Mouse (Mus musculus): ENCODE measurements around the gene Gm9964. TPM values are rescaled to one million over a fixed set of nuclear protein-coding genes. Genes with fewer than 3 reads are reported as not detected.
A peak's percentile ranks its signal among the peaks of the same experiment; 100 is the strongest.
"Not testable (repeated sequence)": the region's sequence is repeated elsewhere in the genome, so short reads cannot be mapped to it uniquely, and the experiment has no call there.

Gm9964 gene
- polyA plus RNA-seq, 1 experiment, result not detected

- DNase-seq (ENCODE audit: extremely low spot score in 1 of 2, low spot score in 1 of 2), result no peak
Measured at GRCm38 (mm10) chr11:79303109-79303508, 6.4 kb upstream of the Gm9964 start.

DNA sequence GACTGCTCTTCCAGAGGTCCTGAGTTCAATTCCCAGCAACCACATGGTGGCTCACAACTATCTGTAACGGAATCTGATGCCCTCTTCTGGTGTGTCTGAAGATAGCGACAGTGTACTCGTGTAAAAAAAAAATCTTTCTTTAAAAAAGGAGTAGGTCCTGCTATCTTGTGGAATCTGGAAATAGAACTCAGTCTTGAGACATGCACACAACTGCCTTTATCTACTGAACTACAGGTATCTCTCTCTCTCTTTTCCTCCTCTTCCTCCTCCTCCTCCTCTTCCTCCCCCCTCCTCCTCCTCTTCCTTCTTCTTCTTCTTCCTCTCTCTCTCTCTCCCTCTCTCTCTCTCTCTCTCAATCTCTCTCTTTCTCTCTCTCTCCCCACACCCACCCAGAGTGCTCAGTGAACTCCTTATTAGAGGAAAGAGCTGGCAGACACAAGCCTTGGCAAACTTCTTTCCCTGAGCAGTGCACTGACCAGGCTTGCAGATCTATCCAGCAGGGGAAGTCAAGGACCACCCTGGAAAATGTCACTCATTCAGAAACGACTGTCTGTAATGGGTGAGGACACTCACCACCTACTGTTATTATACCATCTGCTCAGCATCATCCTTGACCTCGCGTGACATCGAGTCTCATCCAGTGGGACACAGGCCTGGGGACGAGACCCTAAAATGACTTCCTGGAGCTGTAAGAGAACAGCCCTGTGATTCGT lies 3.2 kb upstream of the Gm9964 start:
- no peak for DNase-seq (ENCODE audit: extremely low spot score in 1 of 2, low spot score in 1 of 2)

DNA sequence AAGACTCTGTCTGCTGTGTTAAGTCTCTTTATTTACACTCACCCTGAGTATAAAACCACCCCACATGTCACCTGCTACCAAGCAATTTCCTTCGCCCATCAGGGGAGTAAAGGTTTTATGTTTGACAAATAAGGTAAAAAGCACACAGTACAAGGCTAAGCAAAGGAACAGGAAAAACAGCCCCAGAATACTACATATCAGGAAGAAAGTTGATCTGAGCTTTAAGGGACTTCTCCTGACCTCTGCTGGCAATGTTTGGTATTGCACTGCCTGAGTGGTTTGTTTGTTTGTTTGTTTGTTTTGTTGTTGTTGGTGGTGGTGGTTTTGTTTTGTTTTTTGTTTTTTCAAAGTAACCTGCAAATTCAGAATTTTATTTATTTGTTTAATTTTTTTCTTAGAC lies 539 bp downstream of the Gm9964 start:
- DNase-seq (ENCODE audit: extremely low spot score in 1 of 2, low spot score in 1 of 2), result peak in 1 of 2 experiments; percentile 69

DNA sequence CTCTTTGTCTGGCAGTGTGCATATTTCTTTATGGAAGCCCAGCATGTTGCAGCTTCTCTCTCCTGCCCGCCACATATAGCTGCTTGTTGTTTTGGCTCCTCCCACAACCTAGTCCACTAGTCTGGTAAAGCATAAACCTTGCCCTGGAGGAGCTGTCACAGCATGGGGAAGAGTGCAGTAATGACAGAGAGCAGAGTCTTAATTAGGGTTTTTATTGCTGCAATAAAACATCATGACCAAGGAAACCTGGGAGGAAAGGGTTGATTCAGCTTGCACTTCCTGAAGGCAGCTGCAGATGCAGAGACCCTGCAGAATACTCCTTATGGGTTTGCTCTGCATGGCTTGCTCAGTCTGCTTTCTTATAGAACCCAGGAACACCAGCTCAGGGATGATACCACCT lies 2.7 kb downstream of the Gm9964 start:
- DNase-seq (ENCODE audit: extremely low spot score in 1 of 2, low spot score in 1 of 2), result no peak

- DNase-seq (ENCODE audit: extremely low spot score in 1 of 2, low spot score in 1 of 2), result no peak
Measured at GRCm38 (mm10) chr11:79293025-79293424, 3.7 kb downstream of the Gm9964 start.

- no peak for DNase-seq (ENCODE audit: extremely low spot score in 1 of 2, low spot score in 1 of 2)
Measured at GRCm38 (mm10) chr11:79292130-79292529, 4.6 kb downstream of the Gm9964 start.

GRCm38 (mm10) chr11:79291651-79292050 lies 5.1 kb downstream of the Gm9964 start:
- no peak for DNase-seq (ENCODE audit: extremely low spot score in 1 of 2, low spot score in 1 of 2)

DNA sequence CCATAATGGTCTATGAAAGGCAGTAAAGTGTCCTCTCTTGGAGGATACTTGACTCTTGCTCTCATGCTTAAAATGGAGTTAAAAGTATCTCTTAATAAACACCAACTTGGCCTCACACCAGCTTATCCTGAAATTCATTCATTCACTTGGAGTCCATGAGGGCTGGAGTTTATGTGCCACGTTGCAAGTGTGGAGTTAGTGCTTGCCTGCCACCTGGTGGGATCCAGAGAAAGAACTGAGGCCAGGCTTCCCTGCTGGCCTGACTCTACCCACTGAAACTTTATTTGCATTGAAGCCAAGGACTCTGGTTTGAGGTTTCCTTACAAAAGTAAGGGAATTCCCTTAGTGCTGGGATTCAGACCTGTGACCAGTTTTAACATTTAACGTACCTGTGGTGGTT lies 6.2 kb downstream of the Gm9964 start:
- DNase-seq (ENCODE audit: extremely low spot score in 1 of 2, low spot score in 1 of 2), result peak in 1 of 2 experiments; percentile 48

- no peak for DNase-seq (ENCODE audit: extremely low spot score in 1 of 2, low spot score in 1 of 2)
Measured at GRCm38 (mm10) chr11:79288913-79289640, 7.6 kb downstream of the Gm9964 start.

- no peak for DNase-seq (ENCODE audit: extremely low spot score in 1 of 2, low spot score in 1 of 2)
Measured at GRCm38 (mm10) chr11:79288278-79288843, 8.3 kb downstream of the Gm9964 start.

DNA sequence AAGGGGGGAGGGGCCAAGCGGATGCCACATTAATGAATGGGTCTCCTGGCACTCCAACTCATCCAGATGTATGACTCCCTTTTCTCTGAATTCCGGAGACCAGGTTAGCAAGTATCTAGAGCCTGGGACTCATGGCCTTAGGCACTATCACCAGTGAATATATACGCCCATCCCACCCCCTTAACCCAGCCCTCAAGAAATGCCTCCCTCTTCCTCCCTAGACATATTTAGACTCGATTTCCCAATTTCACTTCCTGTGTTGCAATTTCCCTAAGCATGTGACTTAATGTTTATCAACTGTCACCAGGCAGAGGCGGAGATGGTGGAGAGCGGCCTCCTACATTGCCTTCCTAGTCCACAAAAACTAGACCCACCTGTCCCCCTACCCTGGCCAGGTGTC lies 9.3 kb downstream of the Gm9964 start:
- DNase-seq (ENCODE audit: extremely low spot score in 1 of 2, low spot score in 1 of 2), result no peak

DNA sequence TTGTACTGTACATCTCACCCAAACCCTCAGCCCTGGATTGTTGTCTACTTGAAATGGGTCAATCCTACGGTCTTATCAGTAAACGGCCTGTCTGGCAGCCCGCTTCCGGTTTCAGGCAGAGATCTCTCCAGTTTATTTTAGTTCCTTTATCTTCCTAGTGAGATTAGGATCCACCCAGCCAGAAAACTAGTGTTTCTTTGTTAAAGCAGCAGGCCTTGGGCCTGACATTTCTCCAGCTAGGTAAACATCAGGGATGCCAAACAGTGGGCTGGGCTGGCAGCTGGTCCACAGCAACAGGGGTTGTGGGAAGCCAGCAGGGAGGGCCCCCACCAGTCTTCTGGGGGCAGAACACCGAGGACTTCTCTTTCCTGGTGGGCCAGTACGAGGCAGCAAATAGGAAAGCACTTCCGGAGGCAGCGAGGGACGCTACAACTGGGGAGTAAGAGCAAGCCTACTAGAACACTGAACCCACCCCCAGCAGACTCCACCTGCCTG lies 10.4 kb downstream of the Gm9964 start:
- DNase-seq (ENCODE audit: extremely low spot score in 1 of 2, low spot score in 1 of 2), result no peak

DNA sequence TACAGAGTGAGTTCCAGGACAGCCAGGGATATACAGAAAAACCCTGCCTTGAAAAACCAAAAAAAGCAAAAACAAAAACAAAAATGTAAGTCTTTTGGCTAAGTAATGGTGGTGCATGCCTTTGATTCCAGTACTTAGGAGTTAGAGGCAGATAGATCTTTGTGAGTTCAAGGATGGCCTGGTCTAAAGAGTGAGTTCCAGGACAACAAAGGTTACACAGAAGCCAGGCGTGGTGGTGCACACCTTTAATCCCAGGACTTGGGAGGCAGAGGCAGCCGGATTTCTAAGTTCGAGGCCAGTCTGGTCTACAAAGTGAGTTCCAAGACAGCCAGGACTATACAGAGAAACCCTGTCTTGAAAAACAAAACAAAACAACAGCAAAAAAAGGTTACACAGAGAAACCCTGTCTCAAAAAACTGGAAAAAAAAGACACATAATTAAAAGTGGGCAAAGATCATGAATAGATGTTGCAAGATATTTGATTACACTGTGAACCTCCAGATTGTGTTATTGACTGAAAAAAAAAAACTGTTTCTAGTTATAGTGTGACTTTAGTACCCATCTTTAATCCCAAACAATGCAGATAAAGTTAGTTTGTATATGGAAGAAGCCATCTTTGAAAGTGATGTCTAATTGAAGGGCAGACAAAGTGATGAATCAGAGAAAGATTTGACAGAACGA lies 13.2 kb downstream of the Gm9964 start:
- DNase-seq (ENCODE audit: extremely low spot score in 1 of 2, low spot score in 1 of 2), result no peak

- DNase-seq (ENCODE audit: extremely low spot score in 1 of 2, low spot score in 1 of 2), result no peak
Measured at GRCm38 (mm10) chr11:79281396-79281795, 15.3 kb downstream of the Gm9964 start.

DNA sequence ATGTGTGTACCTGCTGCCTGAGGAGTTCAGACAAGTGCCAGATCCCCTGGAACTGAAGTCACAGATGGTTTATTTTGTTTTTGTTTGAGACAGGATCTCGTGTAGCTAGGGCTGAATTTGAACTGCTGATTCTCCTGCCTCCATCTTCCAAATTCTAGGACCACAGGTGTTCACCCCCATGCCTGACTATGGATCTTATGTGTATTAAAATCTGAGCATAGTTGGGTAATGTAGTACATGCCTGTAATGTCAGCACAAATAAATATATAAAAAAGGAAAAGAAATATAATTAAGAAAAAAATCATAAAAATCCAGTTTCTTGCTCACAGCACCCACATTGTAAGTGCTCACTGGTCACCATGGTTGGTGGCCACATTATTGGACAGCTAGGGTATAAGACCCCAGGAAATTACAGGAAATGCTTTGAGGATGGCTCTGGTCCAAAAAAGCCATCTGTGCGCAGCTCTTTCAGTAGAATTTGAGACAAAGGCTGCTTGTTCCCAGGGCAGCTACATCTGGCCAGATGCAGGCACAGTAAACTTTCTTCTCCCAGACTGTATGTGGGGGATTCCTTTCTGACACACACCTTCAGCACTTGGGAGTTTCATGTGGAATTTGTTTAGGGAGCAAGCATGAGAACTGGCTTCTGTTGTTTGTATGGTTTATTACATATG lies 16.8 kb downstream of the Gm9964 start:
- DNase-seq (ENCODE audit: extremely low spot score in 1 of 2, low spot score in 1 of 2), result no peak

DNA sequence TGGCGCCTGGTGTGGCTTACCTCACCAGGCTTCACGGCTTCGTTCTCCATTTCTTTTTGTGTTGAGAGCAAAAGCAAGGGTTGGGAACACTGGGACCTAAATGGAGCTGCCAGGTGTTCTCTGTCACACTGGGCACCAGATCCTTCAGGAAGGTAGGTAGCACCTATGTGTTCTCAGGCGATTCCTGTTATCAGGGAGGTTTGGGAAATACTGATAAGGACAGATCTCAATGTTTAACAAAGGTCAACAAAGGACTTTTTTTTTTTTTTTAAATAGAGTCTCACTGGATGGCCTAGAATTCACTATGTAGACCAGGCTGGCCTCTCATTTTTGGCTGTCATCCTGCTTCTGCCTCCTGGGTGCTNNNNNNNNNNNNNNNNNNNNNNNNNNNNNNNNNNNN lies 22.9 kb downstream of the Gm9964 start:
- no peak for DNase-seq (ENCODE audit: extremely low spot score in 1 of 2, low spot score in 1 of 2)

DNA sequence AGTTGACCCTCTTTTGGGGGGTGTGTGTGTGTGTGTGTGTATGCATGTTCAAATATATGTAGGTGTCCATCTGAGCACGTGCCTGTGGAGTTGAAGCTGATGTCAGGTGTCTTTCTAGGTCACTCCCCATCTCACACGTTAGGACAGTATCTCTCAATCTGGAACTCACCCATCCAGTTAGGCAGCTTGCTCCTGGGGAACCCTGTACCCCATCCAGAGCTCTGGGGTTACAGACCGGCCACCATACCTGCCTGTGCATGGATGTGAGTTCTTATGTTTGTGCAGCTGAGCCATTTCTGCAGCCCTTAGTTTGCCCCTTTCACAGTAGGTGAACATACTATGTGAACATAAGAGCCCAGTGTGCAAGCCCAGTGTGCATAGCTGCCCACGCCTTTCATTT lies 23.7 kb downstream of the Gm9964 start:
- DNase-seq (ENCODE audit: extremely low spot score in 1 of 2, low spot score in 1 of 2), result no peak

DNA sequence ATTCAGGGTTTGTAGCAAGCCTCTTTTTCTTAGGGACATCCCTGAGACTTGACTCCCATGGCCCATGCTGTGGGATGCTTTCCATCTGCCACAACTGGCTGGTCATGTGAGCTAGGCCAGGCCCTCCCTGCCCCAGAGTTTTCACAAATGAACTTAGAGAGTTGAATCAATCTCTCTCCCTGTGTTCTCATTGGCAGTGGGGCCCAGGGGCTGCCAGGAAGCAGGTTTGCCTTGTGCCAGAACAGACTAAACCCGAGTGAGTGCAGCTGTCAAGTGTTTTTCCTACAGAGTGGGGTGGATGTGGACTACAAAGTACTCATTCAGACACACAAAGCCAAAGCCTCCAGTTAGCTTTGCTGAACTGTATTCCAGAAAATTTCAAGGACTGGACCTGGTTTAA lies 29.5 kb downstream of the Gm9964 start:
- no peak for DNase-seq (ENCODE audit: extremely low spot score in 1 of 2, low spot score in 1 of 2)

DNA sequence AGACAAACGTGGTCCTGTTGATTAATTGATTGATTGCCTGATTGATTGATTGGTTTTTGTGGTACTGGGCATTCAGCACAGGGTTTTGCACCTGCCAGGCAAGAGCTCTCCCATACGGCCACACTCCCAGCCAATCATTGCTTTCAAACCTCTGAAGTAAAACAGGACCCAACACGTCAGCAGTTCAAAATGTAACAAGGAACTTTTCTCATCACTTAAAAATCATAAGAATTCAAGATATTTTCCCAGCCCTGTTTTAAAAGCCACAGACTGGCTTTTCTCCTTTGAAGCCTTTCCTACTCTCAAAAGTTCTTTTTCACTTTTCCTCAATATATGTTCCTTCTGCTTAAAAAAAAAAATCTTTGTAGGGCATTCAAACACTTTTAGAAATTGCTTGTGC lies 32.3 kb downstream of the Gm9964 start:
- no peak for DNase-seq (ENCODE audit: extremely low spot score in 1 of 2, low spot score in 1 of 2)

DNA sequence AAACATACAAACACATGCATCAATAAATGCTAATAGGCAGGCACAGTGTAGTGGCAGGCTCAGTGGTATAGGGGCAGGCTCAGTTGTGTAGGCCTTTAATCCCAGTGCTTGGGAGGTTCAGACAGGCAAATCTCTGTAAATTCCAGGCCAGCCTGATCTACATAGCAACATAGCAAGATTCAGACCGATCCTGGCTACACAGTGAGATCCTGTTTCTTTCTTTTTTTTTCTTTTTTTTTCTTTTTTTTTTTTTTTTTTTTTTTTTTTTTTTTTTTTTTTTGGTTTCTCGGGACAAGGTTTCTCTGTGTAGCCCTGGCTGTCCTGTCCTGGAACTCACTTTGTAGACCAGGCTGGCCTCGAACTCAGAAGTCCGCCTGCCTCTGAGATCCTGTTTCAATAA lies 36.6 kb downstream of the Gm9964 start:
- not testable (repeated sequence) for DNase-seq (ENCODE audit: extremely low spot score in 1 of 2, low spot score in 1 of 2)

- no peak for DNase-seq (ENCODE audit: extremely low spot score in 1 of 2, low spot score in 1 of 2)
Measured at GRCm38 (mm10) chr11:79258738-79259137, 38.0 kb downstream of the Gm9964 start.
